Mouse (Mus musculus): Measurements from ENCODE around the gene Cphx3.
"Not testable (repeated sequence)": the region's sequence is repeated elsewhere in the genome, so short reads cannot be mapped to it uniquely, and the experiment has no call there.

Gene Cphx3

GRCm38 (mm10) chr14:26081997-26082396 lies at the start of gene Cphx3:
TSS of gene Cphx3 (plus strand) at chr14:26082297.
- not testable (repeated sequence) for DNase-seq (ENCODE audit: low read depth)

- not testable (repeated sequence) for DNase-seq (ENCODE audit: low read depth)
Observed at GRCm38 (mm10) chr14:26034364-26034763, 47.7 kb upstream of the Cphx3 start.

- not testable (repeated sequence) for DNase-seq (ENCODE audit: low read depth)
Observed at GRCm38 (mm10) chr14:26035439-26035838, 46.7 kb upstream of the Cphx3 start.

GRCm38 (mm10) chr14:26042611-26043010 lies 39.5 kb upstream of the Cphx3 start, which contains the start of gene Gm9780:
TSS of gene Gm9780 (minus strand) at chr14:26042711.
- not testable (repeated sequence) for DNase-seq (ENCODE audit: low read depth)

GRCm38 (mm10) chr14:26045007-26045406 lies 37.1 kb upstream of the Cphx3 start:
- not testable (repeated sequence) for DNase-seq (ENCODE audit: low read depth)

- DNase-seq (ENCODE audit: low read depth) = not testable (repeated sequence)
Observed at GRCm38 (mm10) chr14:26047026-26047425, 35.1 kb upstream of the Cphx3 start.

GRCm38 (mm10) chr14:26048767-26049166 lies 33.3 kb upstream of the Cphx3 start:
- DNase-seq (ENCODE audit: low read depth) = not testable (repeated sequence)

- not testable (repeated sequence) for DNase-seq (ENCODE audit: low read depth)
Observed at GRCm38 (mm10) chr14:26058184-26058583, 23.9 kb upstream of the Cphx3 start.

GRCm38 (mm10) chr14:26059362-26059761 lies 22.7 kb upstream of the Cphx3 start:
- not testable (repeated sequence) for DNase-seq (ENCODE audit: low read depth)

- DNase-seq (ENCODE audit: low read depth) = not testable (repeated sequence)
Observed at GRCm38 (mm10) chr14:26066574-26067324, 15.3 kb upstream of the Cphx3 start.

- not testable (repeated sequence) for DNase-seq (ENCODE audit: low read depth)
Observed at GRCm38 (mm10) chr14:26067325-26067633, 14.8 kb upstream of the Cphx3 start, which contains the start of gene Tmem254c. TSS of gene Tmem254c (minus strand) at chr14:26067355.

GRCm38 (mm10) chr14:26076620-26077390 lies 5.3 kb upstream of the Cphx3 start:
- not testable (repeated sequence) for DNase-seq (ENCODE audit: low read depth)

- not testable (repeated sequence) for DNase-seq (ENCODE audit: low read depth)
Observed at GRCm38 (mm10) chr14:26081216-26081615, 881 bp upstream of the Cphx3 start, which contains the start of gene Cphx2. TSS of gene Cphx2 (plus strand) at chr14:26081516.

GRCm38 (mm10) chr14:26097622-26098021 lies 15.5 kb downstream of the Cphx3 start:
- DNase-seq (ENCODE audit: low read depth) = not testable (repeated sequence)

- DNase-seq (ENCODE audit: low read depth) = not testable (repeated sequence)
Observed at GRCm38 (mm10) chr14:26118150-26118549, 36.1 kb downstream of the Cphx3 start, which contains the start of gene Duxbl2. TSS of gene Duxbl2 (plus strand) at chr14:26118349.

GRCm38 (mm10) chr14:26118550-26119000 lies 36.5 kb downstream of the Cphx3 start:
- not testable (repeated sequence) for DNase-seq (ENCODE audit: low read depth)

GRCm38 (mm10) chr14:26119095-26119494 lies 37.0 kb downstream of the Cphx3 start:
- not testable (repeated sequence) for DNase-seq (ENCODE audit: low read depth)

- not testable (repeated sequence) for DNase-seq (ENCODE audit: low read depth)
Observed at GRCm38 (mm10) chr14:26147095-26147494, 65.0 kb downstream of the Cphx3 start.

GRCm38 (mm10) chr14:26156032-26156431 lies 73.9 kb downstream of the Cphx3 start:
- DNase-seq (ENCODE audit: low read depth) = not testable (repeated sequence)

GRCm38 (mm10) chr14:26161156-26161555 lies 79.1 kb downstream of the Cphx3 start:
- not testable (repeated sequence) for DNase-seq (ENCODE audit: low read depth)

- not testable (repeated sequence) for DNase-seq (ENCODE audit: low read depth)
Observed at GRCm38 (mm10) chr14:26162423-26162822, 80.3 kb downstream of the Cphx3 start.

- not testable (repeated sequence) for DNase-seq (ENCODE audit: low read depth)
Observed at GRCm38 (mm10) chr14:26165266-26165665, 83.2 kb downstream of the Cphx3 start.

Data from 416B (cell line).